Mouse (Mus musculus): ENCODE measurements around the gene Ccdc85a.

Ccdc85a gene

GRCm38 (mm10) chr11:28583911-28584434, at the start of gene Ccdc85a:
Gene Ccdc85a (minus strand): TSS chr11:28584324.
- in situ Hi-C loops (cut with MboI, MseI): no loop called here

GRCm38 (mm10) chr11:28633571-28634125, 49.5 kb upstream of the Ccdc85a start:
- in situ Hi-C loops (cut with MboI, MseI): no loop called here

DNA sequence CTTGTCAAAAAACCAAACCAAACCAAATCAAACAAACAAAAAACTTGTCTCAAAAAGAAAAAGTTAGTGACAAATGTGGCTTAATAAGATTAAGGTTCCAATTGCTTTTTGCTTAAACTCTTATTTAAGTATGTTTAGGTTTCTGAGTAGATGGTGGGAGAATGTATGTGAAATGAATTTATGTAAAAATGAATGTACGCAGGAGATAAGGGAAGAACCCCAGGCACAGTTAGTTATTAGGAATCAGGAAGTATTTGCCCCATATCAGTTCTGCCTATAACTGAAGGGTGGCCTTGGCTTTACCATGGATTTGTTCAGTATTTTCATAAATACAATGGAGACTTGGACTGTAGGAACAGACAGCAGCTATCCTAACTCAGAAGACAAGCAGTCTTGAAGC, 49.0 kb upstream of the Ccdc85a start:
- in situ Hi-C loops (cut with MboI, MseI): no loop called here

DNA sequence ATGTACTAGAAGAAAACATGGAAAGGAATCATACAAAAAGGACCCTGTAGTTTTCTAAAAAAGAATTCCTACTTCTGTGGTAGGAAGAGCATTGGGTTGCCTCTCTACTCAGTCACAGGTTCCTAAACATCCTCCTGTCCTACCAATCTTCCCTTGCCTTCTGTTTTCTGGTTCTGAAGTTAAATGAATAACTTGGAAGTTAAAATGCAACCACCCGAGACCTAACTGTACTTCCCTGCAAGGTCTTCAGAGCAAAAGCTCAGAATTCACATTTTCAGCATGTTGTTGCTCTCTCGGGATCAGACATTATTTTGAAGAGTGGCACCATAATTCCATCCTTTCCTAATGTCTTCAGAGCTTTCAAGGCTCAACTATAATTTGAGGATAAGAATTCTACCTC, 46.6 kb upstream of the Ccdc85a start:
- in situ Hi-C loops (cut with MboI, MseI): no loop called here

DNA sequence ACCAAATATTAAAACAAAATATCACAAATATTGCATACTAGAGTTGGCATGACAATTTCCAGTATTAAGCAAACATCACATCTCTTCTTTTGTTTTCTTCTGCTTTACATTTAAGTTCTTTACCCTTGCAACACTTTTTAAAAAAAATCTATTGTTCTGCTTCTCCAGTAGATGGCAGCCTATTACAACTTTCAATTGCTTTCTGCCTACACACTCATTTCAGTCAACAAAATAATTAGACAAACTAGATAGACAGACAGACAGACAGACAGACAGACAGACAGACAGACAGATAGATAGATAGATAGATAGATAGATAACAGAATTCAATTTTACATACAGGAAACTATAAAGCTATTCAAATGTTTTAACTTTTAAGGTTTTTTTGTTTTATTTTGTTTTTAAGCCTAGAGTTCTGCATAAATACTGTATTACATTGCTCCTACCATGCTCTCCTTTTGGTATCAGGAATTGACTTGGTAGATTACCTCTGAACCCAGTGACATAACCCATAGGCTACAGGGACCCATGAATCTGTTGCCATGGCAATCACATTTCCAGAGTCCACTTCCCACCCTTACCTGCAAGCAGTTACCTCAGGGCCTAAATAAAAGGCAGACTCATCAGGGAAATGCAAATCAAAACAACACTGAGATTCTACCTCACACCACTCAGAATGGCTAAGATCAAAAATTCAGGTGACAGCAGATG, 26.8 kb upstream of the Ccdc85a start:
- in situ Hi-C loops (cut with MboI, MseI): no loop called here

DNA sequence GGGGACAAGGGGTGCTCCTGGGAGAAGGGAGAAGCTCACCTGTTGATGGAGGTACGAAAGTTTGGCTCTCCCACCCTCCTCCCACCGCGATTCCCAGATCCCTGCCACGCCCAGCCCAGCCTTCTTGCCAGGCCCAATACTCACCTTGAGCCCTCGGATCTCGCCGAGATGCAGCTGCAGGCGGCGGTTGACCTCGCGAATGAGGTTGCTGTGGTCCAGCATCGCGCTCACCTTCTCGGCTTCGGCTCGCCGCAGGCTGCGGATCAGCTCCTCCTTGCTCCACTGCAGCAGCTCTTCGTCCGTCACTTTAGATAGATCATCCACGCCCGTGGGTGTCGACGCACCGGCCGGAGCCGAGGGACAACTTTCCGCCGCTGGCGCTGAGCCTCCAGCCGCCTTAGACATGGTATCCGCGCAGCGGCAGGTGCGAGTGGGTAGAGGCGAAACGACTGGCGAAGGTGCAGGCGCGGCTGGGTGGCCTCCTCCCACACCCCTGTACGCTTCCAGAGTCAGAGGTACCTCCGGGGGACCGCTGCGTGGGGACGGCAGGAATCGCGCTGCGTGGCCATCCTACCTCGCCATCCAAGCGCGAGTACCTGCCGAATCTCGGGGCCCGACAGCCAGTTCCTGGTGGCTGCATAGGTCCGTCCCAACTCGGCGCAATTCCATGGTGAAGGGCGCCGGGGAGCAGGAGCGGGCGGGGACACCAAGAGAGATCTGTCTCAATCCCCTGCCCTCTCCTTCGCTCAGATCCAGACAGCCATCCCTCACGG, 800 bp downstream of the Ccdc85a start:
- in situ Hi-C loops (cut with MboI, MseI): no loop called here

GRCm38 (mm10) chr11:28582218-28582617, 1.9 kb downstream of the Ccdc85a start:
- in situ Hi-C loops (cut with MboI, MseI): no loop called here

DNA sequence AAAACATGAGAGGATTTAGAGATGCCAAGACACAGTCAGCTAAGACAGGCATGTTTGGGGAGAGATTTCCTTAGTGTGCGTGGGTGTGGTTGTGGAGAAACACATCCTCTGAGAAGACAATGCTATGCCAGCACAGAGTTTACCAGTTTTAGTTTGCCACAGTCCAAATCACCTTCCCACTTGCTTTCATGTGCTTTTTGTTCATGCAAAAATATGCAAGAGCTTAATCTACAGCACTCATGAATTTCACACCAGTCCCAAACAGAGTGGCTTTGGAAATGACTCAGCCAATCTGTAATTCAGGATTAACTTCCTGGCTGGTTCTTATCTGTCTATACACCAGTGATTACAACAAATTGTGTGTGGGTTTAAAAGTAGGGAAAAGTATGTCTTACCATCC, 11.7 kb downstream of the Ccdc85a start:
- in situ Hi-C loops (cut with MboI, MseI): no loop called here

DNA sequence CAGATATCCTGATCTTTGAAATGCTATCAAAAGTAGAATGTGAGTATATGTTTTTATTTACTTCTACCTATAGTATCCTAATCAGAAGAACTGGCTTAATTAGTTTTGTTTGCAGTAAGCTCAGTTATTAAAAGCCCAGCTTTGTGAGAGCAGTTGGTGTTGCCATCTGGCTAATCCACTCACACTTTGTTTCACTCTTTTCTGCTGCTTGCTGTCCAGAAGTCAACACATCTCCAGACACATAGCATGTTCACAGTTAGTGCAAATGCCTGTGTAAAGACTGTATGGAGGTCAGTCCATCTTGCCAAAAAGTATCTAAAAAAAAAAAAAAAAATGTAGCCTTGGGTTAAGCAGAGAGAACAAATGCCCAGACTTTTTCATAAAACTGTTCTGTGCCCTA, 27.7 kb downstream of the Ccdc85a start:
- in situ Hi-C loops (cut with MboI, MseI): no loop called here

- in situ Hi-C loops (cut with MboI, MseI): no loop called here
Observed at GRCm38 (mm10) chr11:28543429-28543828, 40.7 kb downstream of the Ccdc85a start.

DNA sequence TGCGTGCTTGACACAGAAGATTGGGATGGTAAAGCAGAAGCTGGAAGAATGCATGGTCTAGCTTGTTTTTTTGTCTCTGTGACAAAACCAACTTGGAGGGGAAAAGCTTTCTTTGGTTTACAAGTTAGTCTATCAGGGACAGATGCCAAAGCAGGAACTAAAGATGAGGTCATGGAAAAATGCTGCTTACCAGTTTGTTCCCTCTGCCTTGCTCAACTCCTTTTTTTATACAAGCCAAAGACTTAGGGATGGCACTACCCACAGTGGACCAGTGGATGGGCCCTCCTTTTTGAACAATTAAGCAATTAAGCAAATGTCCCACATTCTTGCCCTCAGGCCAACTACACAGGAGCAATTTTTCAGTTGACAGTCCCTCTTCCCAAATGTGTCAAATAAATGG, 42.8 kb downstream of the Ccdc85a start:
- in situ Hi-C loops (cut with MboI, MseI): no loop called here

- in situ Hi-C loops (cut with MboI, MseI): no loop called here
Observed at GRCm38 (mm10) chr11:28533286-28533685, 50.8 kb downstream of the Ccdc85a start.

DNA sequence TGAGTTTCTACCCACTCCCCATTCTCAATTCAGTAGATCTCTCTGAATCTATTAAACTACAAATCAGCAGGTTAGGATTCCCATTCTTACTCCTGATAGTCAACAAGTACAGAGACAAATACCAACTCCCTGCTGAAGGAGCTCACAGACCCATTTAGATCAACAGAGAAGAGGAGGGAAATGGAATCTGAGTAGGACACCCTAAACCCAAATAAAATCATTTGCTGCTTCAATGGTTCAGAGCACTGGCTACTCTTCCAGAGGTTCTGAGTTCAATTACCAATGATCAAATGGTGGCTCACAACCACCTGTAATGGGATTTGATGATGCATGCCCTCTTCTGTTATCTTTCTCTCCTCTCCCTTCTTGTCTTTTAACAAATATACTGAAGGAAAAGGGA, 82.9 kb downstream of the Ccdc85a start:
- in situ Hi-C loops (cut with MboI, MseI): no loop called here

DNA sequence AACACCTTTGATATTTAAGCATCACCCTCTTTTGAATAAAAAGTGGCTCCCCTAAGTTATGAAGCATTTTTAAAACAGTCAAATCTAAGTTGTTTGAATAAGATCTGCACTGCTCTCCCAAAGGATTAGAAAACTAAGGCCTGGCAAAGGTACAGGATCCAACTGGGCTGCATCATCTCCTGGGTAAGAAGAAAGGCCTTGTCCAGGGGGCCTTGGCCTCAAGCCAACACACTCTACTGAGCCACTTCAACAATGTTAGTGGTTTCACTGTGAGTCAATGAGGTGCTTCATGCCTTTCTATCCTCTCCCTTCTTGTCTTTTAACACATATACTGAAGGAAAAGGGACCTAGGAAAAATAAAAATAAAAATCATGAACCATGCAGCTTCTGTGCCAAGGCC, 87.1 kb downstream of the Ccdc85a start:
- in situ Hi-C loops (cut with MboI, MseI): no loop called here

- in situ Hi-C loops (cut with MboI, MseI): no loop called here
Observed at GRCm38 (mm10) chr11:28493362-28493761, 90.8 kb downstream of the Ccdc85a start.

GRCm38 (mm10) chr11:28491330-28491729, 92.8 kb downstream of the Ccdc85a start:
- in situ Hi-C loops (cut with MboI, MseI): no loop called here

- in situ Hi-C loops (cut with MboI, MseI): loop anchor here (10.0 kb wide), 1 partner anchor 241 kb away; no protein-coding TSS in a partner anchor
Observed at GRCm38 (mm10) chr11:28484083-28484729, 99.9 kb downstream of the Ccdc85a start.

DNA sequence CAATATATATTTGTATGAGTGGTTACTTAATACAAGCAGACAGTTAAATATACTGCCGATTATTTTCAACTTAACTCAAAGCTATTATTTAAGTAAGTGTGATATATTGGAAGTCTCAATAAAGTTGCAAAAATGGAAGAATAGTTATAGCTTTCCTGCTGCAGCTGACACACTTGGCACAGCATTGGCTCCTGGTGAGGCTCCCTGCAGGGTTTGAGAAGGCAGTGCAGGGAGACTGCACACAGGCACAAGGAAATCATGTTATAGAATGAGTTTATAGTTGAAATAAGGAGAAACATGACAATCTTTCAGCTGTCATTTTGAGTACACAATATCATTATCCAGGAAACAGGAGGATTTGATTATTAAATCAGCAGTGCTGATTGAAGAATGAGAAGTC, 107.0 kb downstream of the Ccdc85a start:
- in situ Hi-C loops (cut with MboI, MseI): no loop called here

DNA sequence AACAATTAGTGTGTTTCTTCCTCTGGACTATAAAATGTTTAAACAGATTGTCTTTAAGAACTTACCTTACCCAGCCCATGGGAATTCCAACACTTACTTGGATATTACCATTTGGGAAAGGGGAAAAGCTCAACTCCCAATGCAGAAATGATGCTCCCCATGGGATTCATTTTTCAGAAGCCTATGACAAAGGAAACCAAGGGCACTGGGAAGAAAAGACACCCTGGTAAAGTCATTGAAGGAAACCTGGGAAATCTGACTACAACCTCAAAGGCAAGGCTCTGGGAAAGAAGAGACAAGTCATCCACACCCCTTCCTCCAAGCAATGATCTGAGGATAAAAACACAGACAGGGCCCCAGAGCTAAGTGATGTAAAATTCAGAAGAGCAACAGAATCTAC, 118.4 kb downstream of the Ccdc85a start:
- in situ Hi-C loops (cut with MboI, MseI): no loop called here

DNA sequence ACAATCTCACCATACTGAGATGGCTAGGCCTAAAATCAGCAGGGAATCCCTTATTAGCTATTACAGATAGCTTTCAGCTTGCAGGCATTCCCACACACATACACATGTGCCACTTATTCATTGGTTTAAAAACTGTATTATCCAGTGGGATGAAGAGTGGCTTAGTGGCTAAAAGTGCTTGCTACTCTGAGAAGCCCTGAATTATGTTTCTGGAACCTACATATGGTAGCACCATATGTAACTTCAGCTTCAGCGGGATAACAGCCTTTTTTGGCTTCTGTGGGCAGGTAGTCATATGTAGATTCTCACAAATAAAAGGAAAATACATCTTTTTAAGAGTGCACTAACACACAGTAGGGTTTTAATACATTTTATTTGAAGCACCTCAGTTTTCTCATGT, 119.2 kb downstream of the Ccdc85a start:
- in situ Hi-C loops (cut with MboI, MseI): no loop called here

DNA sequence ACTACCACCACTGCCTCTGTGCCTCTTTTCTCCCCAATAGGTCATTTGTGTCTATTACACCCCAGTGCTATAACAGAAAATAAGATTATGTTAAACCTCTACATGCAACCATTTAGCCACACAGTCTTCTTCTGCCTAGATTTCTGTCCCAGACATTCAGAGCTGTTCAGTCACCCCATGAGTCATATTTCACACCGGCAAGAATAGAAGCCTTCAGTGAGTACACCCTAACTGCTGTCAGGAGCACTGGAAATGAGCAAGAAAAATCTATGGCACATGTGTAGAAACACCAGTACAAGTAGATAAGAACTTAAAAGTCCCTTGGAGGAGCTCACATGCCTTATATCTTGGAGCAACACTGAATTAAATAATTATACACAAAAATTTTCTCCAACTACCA, 125.0 kb downstream of the Ccdc85a start:
- in situ Hi-C loops (cut with MboI, MseI): no loop called here

GRCm38 (mm10) chr11:28439877-28440276, 144.2 kb downstream of the Ccdc85a start:
- in situ Hi-C loops (cut with MboI, MseI): loop anchor here (10.0 kb wide), 1 partner anchor 925 kb away; no protein-coding TSS in a partner anchor
